Mouse (Mus musculus): ENCODE measurements around the gene Rft1. TPM values are rescaled to one million over a fixed set of nuclear protein-coding genes. Genes with fewer than 3 reads are reported as not detected.
A peak's percentile ranks its signal among the peaks of the same experiment; 100 is the strongest.

Gene Rft1
- polyA plus RNA-seq (2015; fragmentation: Nextera tagmentation; extraction: Ambion mirVana) = 13.3 and 14.7 TPM in 2 replicates

DNA sequence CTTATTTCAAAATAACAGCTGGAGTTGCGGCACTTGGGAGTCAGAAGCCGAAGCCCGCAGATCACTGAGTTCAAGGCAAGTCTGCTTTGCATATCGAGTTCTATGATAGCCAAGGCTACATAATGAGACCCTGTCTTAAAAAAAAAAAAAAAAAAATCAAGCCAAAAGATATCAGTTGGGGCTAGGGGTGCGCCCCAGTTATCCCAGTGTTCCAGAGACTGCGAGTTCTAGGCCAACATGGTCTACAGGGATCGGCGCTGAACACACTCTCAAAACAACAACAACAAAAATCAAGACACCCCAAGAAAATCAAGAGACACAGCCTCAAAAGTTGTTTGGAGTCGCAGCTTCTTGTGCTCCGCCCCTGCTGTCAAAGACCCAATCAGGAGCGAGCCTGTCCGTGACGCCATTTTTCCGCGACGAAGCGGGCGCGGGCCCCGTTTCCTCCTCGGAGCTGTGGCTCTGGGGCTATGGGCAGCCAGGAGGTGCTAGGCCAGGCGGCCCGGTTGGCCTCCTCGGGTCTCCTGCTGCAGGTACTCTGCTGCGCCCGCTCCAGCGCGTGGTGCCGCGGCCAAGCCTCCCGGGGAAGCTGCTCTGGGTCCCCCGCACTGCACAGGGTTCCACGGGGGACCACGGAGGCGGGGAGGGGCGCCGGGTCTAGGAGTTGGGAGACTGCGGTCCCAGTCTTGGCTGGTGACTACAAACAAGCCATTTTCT, at the start of gene Rft1:
Gene Rft1, plus strand, starts transcription at position 418 of the 717 bp plus-strand sequence.
- Histone ChIP-seq H3K4me3 (ENCODE audit: low read length) (peak within 1 kb of the TSS; percentile 94), H3K27me3 (replicated peaks; ENCODE audit: control insufficient read depth, insufficient read depth, low read length) (no peaks in the 10 kb centered on the region), H3K4me1 (ENCODE audit: control insufficient read depth, insufficient read depth, low read length) (peaks cover 5% of the 10 kb centered on the region), H3K9ac (ENCODE audit: low read depth, low read length) (peak within 1 kb of the TSS; percentile 100), H3K27ac (ENCODE audit: low read length) (peak within 1 kb of the TSS; percentile 89), H3K36me3 (ENCODE audit: control insufficient read depth, insufficient read depth, low read length) (no peaks in the 10 kb centered on the region), H3K9me3 (ENCODE audit: control insufficient read depth, low read length) (no peaks in the 10 kb centered on the region), H3K4me2 (ENCODE audit: low read depth, low read length) (peak within 1 kb of the TSS; percentile 73)
- ATAC-seq = peak; percentile 94
- 2% methylated on average over 38 of the region's 38 CpGs for WGBS

DNA sequence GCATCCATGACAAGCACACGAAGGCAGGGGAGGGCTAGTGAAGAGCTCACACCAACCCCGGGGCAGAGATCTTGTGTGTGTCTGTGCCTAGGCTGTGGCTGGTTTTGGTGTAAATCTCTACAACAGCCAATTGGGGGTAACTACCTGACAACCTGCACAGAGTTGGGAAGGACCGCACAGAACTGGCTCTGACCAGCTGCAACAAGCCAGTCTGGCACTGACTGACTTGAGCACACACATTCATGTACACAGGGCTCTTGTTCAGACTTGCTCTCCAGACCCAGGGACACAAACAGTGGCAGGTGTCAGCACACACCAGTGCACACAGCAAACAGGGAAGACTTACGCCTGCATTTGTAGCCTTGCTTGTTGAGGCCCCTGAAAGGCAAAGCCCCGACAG, 47.3 kb upstream of the Rft1 start:
- Histone ChIP-seq H3K4me3 (ENCODE audit: low read length) (no peak overlapping the region), H3K4me2 (ENCODE audit: low read depth, low read length) (no peak overlapping the region), H3K27me3 (replicated peaks; ENCODE audit: control insufficient read depth, insufficient read depth, low read length) (no peaks in the 10 kb centered on the region), H3K4me1 (ENCODE audit: control insufficient read depth, insufficient read depth, low read length) (no peaks in the 10 kb centered on the region), H3K27ac (ENCODE audit: low read length) (no peak overlapping the region), H3K9me3 (ENCODE audit: control insufficient read depth, low read length) (no peaks in the 10 kb centered on the region), H3K9ac (ENCODE audit: low read depth, low read length) (no peak overlapping the region), H3K36me3 (ENCODE audit: control insufficient read depth, insufficient read depth, low read length) (peaks cover 13% of the 10 kb centered on the region)
- 86% methylated on average over 5 of the region's 5 CpGs for WGBS
- ATAC-seq = no peak

DNA sequence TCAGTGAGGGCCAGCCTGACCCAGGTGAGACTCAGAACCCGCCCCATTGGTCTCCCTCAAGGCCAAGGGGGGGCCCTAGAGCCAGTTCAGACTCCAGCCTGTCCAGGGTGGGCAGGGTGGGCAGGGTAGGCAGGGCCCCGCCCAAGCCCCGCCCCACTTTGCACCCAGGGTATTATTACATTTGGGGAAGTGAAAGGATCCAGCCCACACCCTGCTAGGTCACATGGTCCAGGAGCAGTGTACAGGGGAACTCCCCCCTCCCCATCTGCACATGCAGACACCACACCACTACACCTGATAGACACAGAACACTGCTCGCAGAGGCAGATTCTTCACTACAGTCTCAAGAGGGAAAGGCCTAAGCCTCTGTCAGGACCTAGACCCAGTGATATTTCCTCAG, 46.5 kb upstream of the Rft1 start:
- WGBS = 72% methylated on average over 4 of the region's 4 CpGs

DNA sequence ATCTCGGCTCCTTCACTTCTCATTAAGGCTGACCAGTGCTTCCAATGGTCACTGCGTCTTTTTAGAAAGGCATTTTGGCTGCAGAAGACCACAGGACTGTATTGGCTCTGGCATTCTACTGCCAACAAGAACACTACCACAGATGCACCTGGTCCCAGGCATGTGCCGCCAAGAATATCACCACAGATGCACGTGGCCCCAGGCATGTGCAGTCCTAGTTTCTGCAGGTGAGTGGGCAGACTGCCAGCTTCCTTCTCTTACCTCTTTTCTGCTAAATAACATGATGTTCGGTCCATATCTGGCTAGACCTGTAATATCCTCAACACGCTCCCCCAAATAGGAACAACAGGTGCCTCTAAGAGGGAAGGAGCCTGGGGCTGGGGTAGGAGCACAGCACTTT, 46.0 kb upstream of the Rft1 start:
- WGBS = 88% methylated on average over 6 of the region's 6 CpGs
- Histone ChIP-seq H3K4me2 (ENCODE audit: low read depth, low read length) (no peak overlapping the region), H3K27ac (ENCODE audit: low read length) (no peak overlapping the region), H3K4me3 (ENCODE audit: low read length) (no peak overlapping the region), H3K27me3 (replicated peaks; ENCODE audit: control insufficient read depth, insufficient read depth, low read length) (no peaks in the 10 kb centered on the region), H3K36me3 (ENCODE audit: control insufficient read depth, insufficient read depth, low read length) (0 out of 2 replicates have a peak, but pooled peaks cover 6% of the 10 kb centered on the region), H3K9me3 (ENCODE audit: control insufficient read depth, low read length) (no peaks in the 10 kb centered on the region), H3K4me1 (ENCODE audit: control insufficient read depth, insufficient read depth, low read length) (peaks cover 10% of the 10 kb centered on the region; the same call in 1 of the 2 replicates), H3K9ac (ENCODE audit: low read depth, low read length) (no peak overlapping the region)
- ATAC-seq = no peak

More for the DNA sequence above, 46.5 kb upstream of the Rft1 start:
- no peak; the same call in 1 of the 2 replicates for ATAC-seq
- H3K27ac ChIP-seq (ENCODE audit: low read length) = no peak overlapping the region
- H3K9ac ChIP-seq (ENCODE audit: low read depth, low read length) = no peak overlapping the region
- peaks cover 7% of the 10 kb centered on the region; the same call in 1 of the 2 replicates for H3K4me1 ChIP-seq (ENCODE audit: control insufficient read depth, insufficient read depth, low read length)
- H3K9me3 ChIP-seq (ENCODE audit: control insufficient read depth, low read length) = no peaks in the 10 kb centered on the region
- H3K4me3 ChIP-seq (ENCODE audit: low read length) = no peak overlapping the region
- no peaks in the 10 kb centered on the region for H3K27me3 ChIP-seq (replicated peaks; ENCODE audit: control insufficient read depth, insufficient read depth, low read length)
- H3K4me2 ChIP-seq (ENCODE audit: low read depth, low read length) = no peak overlapping the region
- H3K36me3 ChIP-seq (ENCODE audit: control insufficient read depth, insufficient read depth, low read length) = 0 out of 2 replicates have a peak, but pooled peaks cover 6% of the 10 kb centered on the region

DNA sequence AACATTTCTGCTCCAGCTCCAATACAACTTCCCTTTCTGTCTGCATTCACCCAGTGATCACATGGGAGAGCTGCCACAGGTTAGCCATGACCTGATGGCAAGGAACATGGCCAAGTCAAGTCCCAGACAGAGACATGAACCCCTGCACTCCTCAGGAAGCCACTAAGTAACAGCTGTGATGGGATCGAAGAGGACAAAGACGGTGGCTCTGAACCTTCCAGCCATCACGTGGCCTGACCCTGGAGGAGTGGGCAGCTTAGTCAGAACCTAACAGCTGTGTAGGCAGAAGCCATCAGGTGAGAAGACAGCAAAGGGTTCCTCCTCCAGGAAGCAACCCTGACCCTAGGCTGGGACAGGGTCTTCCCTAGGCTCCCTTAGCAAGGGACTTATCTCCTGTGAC, 44.7 kb upstream of the Rft1 start:
- Histone ChIP-seq H3K27me3 (replicated peaks; ENCODE audit: control insufficient read depth, insufficient read depth, low read length) (no peaks in the 10 kb centered on the region), H3K36me3 (ENCODE audit: control insufficient read depth, insufficient read depth, low read length) (0 out of 2 replicates have a peak, but pooled peaks cover 6% of the 10 kb centered on the region), H3K9ac (ENCODE audit: low read depth, low read length) (no peak overlapping the region), H3K9me3 (ENCODE audit: control insufficient read depth, low read length) (no peaks in the 10 kb centered on the region), H3K4me1 (ENCODE audit: control insufficient read depth, insufficient read depth, low read length) (peaks cover 10% of the 10 kb centered on the region; the same call in 1 of the 2 replicates), H3K4me3 (ENCODE audit: low read length) (no peak overlapping the region), H3K4me2 (ENCODE audit: low read depth, low read length) (no peak overlapping the region), H3K27ac (ENCODE audit: low read length) (no peak overlapping the region)
- 94% methylated on average over 3 of the region's 3 CpGs for WGBS
- ATAC-seq = no peak

DNA sequence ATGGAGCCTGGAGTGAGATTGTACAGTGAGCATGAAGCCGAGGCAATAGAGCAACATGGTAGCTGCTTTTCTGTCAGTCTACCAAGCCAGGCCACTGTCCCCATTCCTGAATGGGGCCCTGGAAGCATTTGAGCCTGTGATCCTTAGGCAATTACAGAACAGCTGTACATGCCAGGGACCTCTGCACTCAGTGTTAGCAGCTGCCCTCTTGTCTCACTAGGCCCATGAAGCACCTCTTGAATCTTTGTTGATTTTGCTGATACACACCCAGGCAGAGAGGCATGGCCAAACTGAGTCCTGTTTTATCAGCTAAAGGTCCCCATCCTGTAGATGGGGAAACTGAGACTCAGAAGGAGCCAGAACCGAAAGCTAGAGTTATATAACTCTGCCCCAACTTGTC, 43.9 kb upstream of the Rft1 start:
- no peak for ATAC-seq
- no peaks in the 10 kb centered on the region for H3K9me3 ChIP-seq (ENCODE audit: control insufficient read depth, low read length)
- WGBS = 70% methylated on average over 2 of the region's 2 CpGs
- peaks cover 10% of the 10 kb centered on the region; the same call in 1 of the 2 replicates for H3K4me1 ChIP-seq (ENCODE audit: control insufficient read depth, insufficient read depth, low read length)
- no peak overlapping the region for H3K4me2 ChIP-seq (ENCODE audit: low read depth, low read length)
- H3K36me3 ChIP-seq (ENCODE audit: control insufficient read depth, insufficient read depth, low read length) = 0 out of 2 replicates have a peak, but pooled peaks cover 6% of the 10 kb centered on the region
- no peak overlapping the region for H3K9ac ChIP-seq (ENCODE audit: low read depth, low read length)
- H3K4me3 ChIP-seq (ENCODE audit: low read length) = no peak overlapping the region
- H3K27me3 ChIP-seq (replicated peaks; ENCODE audit: control insufficient read depth, insufficient read depth, low read length) = no peaks in the 10 kb centered on the region
- H3K27ac ChIP-seq (ENCODE audit: low read length) = no peak overlapping the region

DNA sequence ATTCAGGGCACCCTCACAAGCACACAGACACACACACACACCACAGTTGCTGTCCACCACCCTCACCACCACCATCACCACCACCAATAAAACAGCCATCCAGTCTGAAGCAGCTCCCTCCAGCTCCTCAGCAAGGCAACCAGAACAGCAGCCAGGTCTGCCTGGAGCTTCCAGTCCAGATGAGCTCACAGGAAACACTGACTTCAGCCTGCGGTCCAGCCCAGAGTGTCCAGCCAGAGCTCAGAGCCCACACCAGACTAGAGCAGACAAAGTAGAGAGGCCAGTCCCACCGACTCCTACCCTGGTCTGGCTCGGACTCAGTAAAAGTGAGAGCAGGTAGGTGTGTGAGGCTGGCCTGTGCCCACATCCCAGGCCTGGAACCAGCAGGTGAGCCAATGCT, 43.2 kb upstream of the Rft1 start:
- no peak overlapping the region for H3K9ac ChIP-seq (ENCODE audit: low read depth, low read length)
- no peak overlapping the region for H3K4me3 ChIP-seq (ENCODE audit: low read length)
- no peaks in the 10 kb centered on the region for H3K9me3 ChIP-seq (ENCODE audit: control insufficient read depth, low read length)
- H3K27me3 ChIP-seq (replicated peaks; ENCODE audit: control insufficient read depth, insufficient read depth, low read length) = no peaks in the 10 kb centered on the region
- H3K27ac ChIP-seq (ENCODE audit: low read length) = no peak overlapping the region
- no peak for ATAC-seq
- peaks cover 10% of the 10 kb centered on the region; the same call in 1 of the 2 replicates for H3K4me1 ChIP-seq (ENCODE audit: control insufficient read depth, insufficient read depth, low read length)
- no peak overlapping the region for H3K4me2 ChIP-seq (ENCODE audit: low read depth, low read length)
- H3K36me3 ChIP-seq (ENCODE audit: control insufficient read depth, insufficient read depth, low read length) = 0 out of 2 replicates have a peak, but pooled peaks cover 4% of the 10 kb centered on the region
- 76% methylated on average over 3 of the region's 3 CpGs for WGBS

DNA sequence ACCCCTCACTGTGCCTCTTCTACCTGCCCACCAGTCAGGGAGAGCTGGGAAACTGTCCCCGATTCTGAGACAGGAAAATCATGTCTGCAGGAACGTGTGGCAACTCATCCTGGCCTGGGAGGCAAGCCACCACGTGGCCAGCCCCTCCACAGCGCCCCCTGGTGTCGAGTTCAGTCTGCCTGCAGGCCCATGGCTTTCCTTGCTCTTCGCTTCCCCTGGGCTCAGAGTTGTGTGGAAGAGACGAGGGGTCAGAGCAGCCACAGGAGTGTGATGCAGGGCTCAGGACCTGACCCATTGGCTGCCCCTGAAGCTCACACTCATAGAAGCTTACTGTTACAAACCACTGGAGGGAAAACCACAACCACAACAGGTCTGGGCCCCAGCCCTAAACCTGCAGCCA, 41.6 kb upstream of the Rft1 start:
- ATAC-seq = peak; percentile 35
- 0 out of 2 replicates have a peak overlapping the region, but pooled peaks have one; percentile 12 for H3K9ac ChIP-seq (ENCODE audit: low read depth, low read length)
- H3K4me2 ChIP-seq (ENCODE audit: low read depth, low read length) = no peak overlapping the region
- H3K27ac ChIP-seq (ENCODE audit: low read length) = no peak overlapping the region
- H3K9me3 ChIP-seq (ENCODE audit: control insufficient read depth, low read length) = no peaks in the 10 kb centered on the region
- H3K36me3 ChIP-seq (ENCODE audit: control insufficient read depth, insufficient read depth, low read length) = no peaks in the 10 kb centered on the region
- H3K4me1 ChIP-seq (ENCODE audit: control insufficient read depth, insufficient read depth, low read length) = peaks cover 10% of the 10 kb centered on the region; the same call in 1 of the 2 replicates
- 28% methylated on average over 7 of the region's 7 CpGs for WGBS
- H3K27me3 ChIP-seq (replicated peaks; ENCODE audit: control insufficient read depth, insufficient read depth, low read length) = no peaks in the 10 kb centered on the region
- no peak overlapping the region for H3K4me3 ChIP-seq (ENCODE audit: low read length)

DNA sequence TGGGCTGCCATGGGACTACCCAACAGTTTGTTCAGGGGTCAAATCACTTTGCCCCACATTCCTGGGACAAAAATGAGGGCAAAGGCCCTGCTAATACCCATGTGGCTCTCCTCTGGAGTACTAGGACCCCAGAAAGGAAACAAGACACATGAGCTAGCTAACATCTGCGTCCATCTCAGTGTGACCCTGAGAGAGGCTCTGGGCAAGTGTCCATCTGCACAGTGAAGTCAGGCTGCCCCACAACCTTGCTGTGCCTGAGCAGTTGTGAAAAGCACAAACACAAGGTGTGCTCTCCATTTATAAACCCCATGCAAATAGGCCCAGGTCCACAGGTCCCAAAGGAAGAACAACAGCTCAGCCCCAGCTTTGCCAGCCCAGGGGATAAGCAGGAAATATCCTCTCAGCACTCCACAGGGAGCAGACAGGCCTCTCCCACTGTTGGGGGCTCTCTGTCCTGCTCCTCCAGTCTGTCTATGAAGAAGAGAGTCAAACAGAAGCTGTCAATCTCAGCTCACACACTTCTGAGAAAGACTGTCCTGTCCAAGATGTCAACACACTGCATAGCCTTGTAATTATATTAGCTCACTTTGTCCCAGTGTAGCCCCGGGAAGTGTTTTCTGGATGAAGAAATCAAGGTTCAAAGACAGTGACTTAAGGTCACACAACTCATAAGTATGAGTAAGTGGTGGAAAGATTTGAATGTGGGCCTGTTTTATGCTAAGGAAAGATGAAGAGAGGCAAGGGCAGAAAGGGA, 41.0 kb upstream of the Rft1 start:
- Histone ChIP-seq H3K4me3 (ENCODE audit: low read length) (no peak overlapping the region), H3K4me1 (ENCODE audit: control insufficient read depth, insufficient read depth, low read length) (peaks cover 10% of the 10 kb centered on the region; the same call in 1 of the 2 replicates), H3K4me2 (ENCODE audit: low read depth, low read length) (no peak overlapping the region), H3K27me3 (replicated peaks; ENCODE audit: control insufficient read depth, insufficient read depth, low read length) (no peaks in the 10 kb centered on the region), H3K9me3 (ENCODE audit: control insufficient read depth, low read length) (no peaks in the 10 kb centered on the region), H3K27ac (ENCODE audit: low read length) (no peak overlapping the region), H3K9ac (ENCODE audit: low read depth, low read length) (0 out of 2 replicates have a peak overlapping the region, but pooled peaks have one; percentile 12), H3K36me3 (ENCODE audit: control insufficient read depth, insufficient read depth, low read length) (no peaks in the 10 kb centered on the region)
- ATAC-seq = no peak
- WGBS = 76% methylated on average over 2 of the region's 2 CpGs
